Mouse (Mus musculus) MEL (cell line): ENCODE results near the gene Fdxr. TPM values are rescaled to one million over a fixed set of nuclear protein-coding genes. Genes with fewer than 3 reads are reported as not detected.

Experiments used
- DNase-seq: peaks from one replicate; pipeline ENCODE4 v3.0.0; 2011; ENCODE audit warnings: low read depth, low spot score
- H3K27ac ChIP-seq: 2 replicates; pipeline ENCODE4 v1.5.1; 2012; ENCODE audit warnings: low read depth, mild to moderate bottlenecking, control low read depth, low read length, moderate library complexity; ENCODE audit not compliant: control insufficient read depth
- H3K27me3 ChIP-seq, 2 experiments: fragments of 150-350 bp in 1 of 2; sonication (generic) in 1 of 2; 2 replicates each; pipeline ENCODE4 v1.6.1; 2012; ENCODE audit warnings: low read length in 2 of 2, mild to moderate bottlenecking in 2 of 2, improper control_type of control experiment in 1 of 2, moderate library complexity in 1 of 2; ENCODE audit not compliant: insufficient read depth in 2 of 2, control insufficient read depth in 1 of 2
- H3K36me3 ChIP-seq, 2 experiments: 2 replicates each; pipeline ENCODE4 v1.6.1; 2012 to 2014; ENCODE audit warnings: low read length in 2 of 2, improper control_type of control experiment in 1 of 2, inconsistent platforms in 1 of 2, mild to moderate bottlenecking in 1 of 2; ENCODE audit not compliant: insufficient read depth in 2 of 2, control insufficient read depth in 1 of 2
- H3K4me1 ChIP-seq, 2 experiments: fragments of 150-350 bp in 1 of 2; sonication (generic) in 1 of 2; 2 replicates each; pipeline ENCODE4 v1.6.1; 2012; ENCODE audit warnings: low read length in 2 of 2, improper control_type of control experiment in 1 of 2, mild to moderate bottlenecking in 1 of 2; ENCODE audit not compliant: insufficient read depth in 2 of 2, control insufficient read depth in 1 of 2
- H3K4me3 ChIP-seq, 2 experiments: fragments of 150-350 bp in 1 of 2; sonication (generic) in 1 of 2; 2 replicates each; pipeline ENCODE4 v1.5.1; 2012; ENCODE audit warnings: low read depth in 2 of 2, low read length in 2 of 2, mild to moderate bottlenecking in 2 of 2, moderate library complexity in 2 of 2, control low read depth in 1 of 2, improper control_type of control experiment in 1 of 2; ENCODE audit not compliant: control insufficient read depth in 1 of 2, insufficient read depth in 1 of 2
- H3K79me2 ChIP-seq: 2 replicates; pipeline ENCODE4 v1.6.1; 2012; ENCODE audit warnings: mild to moderate bottlenecking, low read length, moderate library complexity; ENCODE audit not compliant: control insufficient read depth, poor library complexity, insufficient read depth
- H3K9ac ChIP-seq: 2 replicates; pipeline ENCODE4 v1.6.1; 2012; ENCODE audit warnings: low read depth, mild to moderate bottlenecking, control low read depth, low read length, moderate library complexity; ENCODE audit not compliant: control insufficient read depth, poor library complexity, severe bottlenecking
- H3K9me3 ChIP-seq: fragments of 150-350 bp; sonication (generic); replicated peaks from 2 replicates; pipeline ENCODE4 v1.6.1; 2012; ENCODE audit warnings: mild to moderate bottlenecking, low read length, improper control_type of control experiment, moderate library complexity; ENCODE audit not compliant: insufficient read depth
- BHLHE40 ChIP-seq: IDR thresholded peaks from 2 replicates; pipeline ENCODE4 v1.6.1; 2012; ENCODE audit warnings: low read depth, mild to moderate bottlenecking, inconsistent platforms, low read length, improper control_type of control experiment, borderline replicate concordance
- CHD1 ChIP-seq: IDR thresholded peaks from 2 replicates; pipeline ENCODE4 v1.6.1; 2012; ENCODE audit warnings: low read depth, mild to moderate bottlenecking, inconsistent platforms, low read length, improper control_type of control experiment
- E2F4 ChIP-seq: IDR thresholded peaks from 2 replicates; pipeline ENCODE4 v1.6.1; 2011; ENCODE audit warnings: low read depth, low read length, improper control_type of control experiment, borderline replicate concordance
- ELF1 ChIP-seq: IDR thresholded peaks from 2 replicates; pipeline ENCODE4 v1.6.1; 2014; ENCODE audit warnings: low read depth, mild to moderate bottlenecking, inconsistent platforms, low read length, improper control_type of control experiment, moderate library complexity
- GABPA ChIP-seq: IDR thresholded peaks from 2 replicates; pipeline ENCODE4 v1.6.1; 2012; ENCODE audit warnings: low read depth, mild to moderate bottlenecking, inconsistent platforms, low read length, improper control_type of control experiment, moderate library complexity
- GATA1 ChIP-seq: IDR thresholded peaks from 2 replicates; pipeline ENCODE4 v1.6.1; 2011; ENCODE audit warnings: low read depth, low read length, improper control_type of control experiment
- HCFC1 ChIP-seq: IDR thresholded peaks from 2 replicates; pipeline ENCODE4 v1.6.1; 2012; ENCODE audit warnings: low read depth, mild to moderate bottlenecking, inconsistent platforms, low read length, improper control_type of control experiment, moderate library complexity
- JUND ChIP-seq: IDR thresholded peaks from 2 replicates; pipeline ENCODE4 v1.6.1; 2011; ENCODE audit warnings: low read depth, mild to moderate bottlenecking, improper control_type of control experiment, low read length
- KAT2A ChIP-seq: conservative IDR thresholded peaks from 2 replicates; pipeline ENCODE4 v1.6.1; 2012; ENCODE audit warnings: low read depth, low read length, improper control_type of control experiment, inconsistent platforms
- MAFK ChIP-seq: IDR thresholded peaks from 2 replicates; pipeline ENCODE4 v1.6.1; 2011; ENCODE audit warnings: low read depth, mild to moderate bottlenecking, low read length, improper control_type of control experiment, borderline replicate concordance
- MAX ChIP-seq: IDR thresholded peaks from 2 replicates; pipeline ENCODE4 v1.6.1; 2011; ENCODE audit warnings: low read length, improper control_type of control experiment
- MAZ ChIP-seq: IDR thresholded peaks from 2 replicates; pipeline ENCODE4 v1.6.1; 2012; ENCODE audit warnings: low read depth, mild to moderate bottlenecking, inconsistent platforms, low read length, improper control_type of control experiment
- MEF2A ChIP-seq: IDR thresholded peaks from 2 replicates; pipeline ENCODE4 v1.6.1; 2014; ENCODE audit warnings: low read depth, mild to moderate bottlenecking, inconsistent platforms, low read length, improper control_type of control experiment; ENCODE audit not compliant: poor library complexity, insufficient replicate concordance, severe bottlenecking; ENCODE audit errors: extremely low read depth
- MXI1 ChIP-seq: IDR thresholded peaks from 2 replicates; pipeline ENCODE4 v1.6.1; 2011; ENCODE audit warnings: mild to moderate bottlenecking, low read depth, low read length, improper control_type of control experiment
- MYB ChIP-seq: IDR thresholded peaks from 2 replicates; pipeline ENCODE4 v1.6.1; 2011; ENCODE audit warnings: mild to moderate bottlenecking, low read depth, low read length, improper control_type of control experiment
- MYC ChIP-seq: IDR thresholded peaks from 2 replicates; pipeline ENCODE4 v1.6.1; 2011; ENCODE audit warnings: low read depth, mild to moderate bottlenecking, low read length, improper control_type of control experiment, moderate library complexity
- NRF1 ChIP-seq: IDR thresholded peaks from 2 replicates; pipeline ENCODE4 v1.6.1; 2014; ENCODE audit warnings: low read depth, mild to moderate bottlenecking, inconsistent platforms, low read length, improper control_type of control experiment, moderate library complexity; ENCODE audit not compliant: poor library complexity, insufficient read depth, severe bottlenecking
- POLR2A ChIP-seq, 2 experiments: IDR thresholded peaks; 2 replicates each; pipeline ENCODE4 v1.6.1; 2011 to 2012; ENCODE audit warnings: low read length in 2 of 2, mild to moderate bottlenecking in 2 of 2, control low read depth in 1 of 2, improper control_type of control experiment in 1 of 2, low read depth in 1 of 2, moderate library complexity in 1 of 2; ENCODE audit not compliant: control insufficient read depth in 1 of 2, insufficient read depth in 1 of 2, poor library complexity in 1 of 2
- POLR2AphosphoS2 ChIP-seq: IDR thresholded peaks from 2 replicates; pipeline ENCODE4 v1.6.1; 2011; ENCODE audit warnings: low read length, improper control_type of control experiment
- POLR2AphosphoS5 ChIP-seq: IDR thresholded peaks from 2 replicates; pipeline ENCODE4 v1.6.1; 2012; ENCODE audit warnings: low read depth, borderline replicate concordance, mild to moderate bottlenecking, inconsistent platforms, low read length, moderate library complexity, mixed read lengths
- RCOR1 ChIP-seq: IDR thresholded peaks from 2 replicates; pipeline ENCODE4 v1.6.1; 2012; ENCODE audit warnings: low read depth, mild to moderate bottlenecking, inconsistent platforms, low read length, improper control_type of control experiment
- SIN3A ChIP-seq: IDR thresholded peaks from 2 replicates; pipeline ENCODE4 v1.6.1; 2012; ENCODE audit warnings: low read length, improper control_type of control experiment, inconsistent platforms
- SMC3 ChIP-seq: IDR thresholded peaks from 2 replicates; pipeline ENCODE4 v1.6.1; 2011; ENCODE audit warnings: low read depth, low read length, improper control_type of control experiment
- TAL1 ChIP-seq: IDR thresholded peaks from 2 replicates; pipeline ENCODE4 v1.6.1; 2012; ENCODE audit warnings: mild to moderate bottlenecking, inconsistent platforms, low read length, moderate library complexity, mixed read lengths
- TBP ChIP-seq: IDR thresholded peaks from 2 replicates; pipeline ENCODE4 v1.8.0; 2011; ENCODE audit warnings: low read depth, low read length, improper control_type of control experiment
- TCF12 ChIP-seq: IDR thresholded peaks from 2 replicates; pipeline ENCODE4 v1.6.1; 2014; ENCODE audit warnings: low read depth, mild to moderate bottlenecking, inconsistent platforms, low read length, improper control_type of control experiment, moderate library complexity
- USF1 ChIP-seq: IDR thresholded peaks from 2 replicates; pipeline ENCODE4 v1.6.1; 2014; ENCODE audit warnings: low read depth, mild to moderate bottlenecking, inconsistent platforms, low read length, improper control_type of control experiment, moderate library complexity
- ZKSCAN1 ChIP-seq: IDR thresholded peaks from 2 replicates; pipeline ENCODE4 v1.6.1; 2012; ENCODE audit warnings: low read depth, mild to moderate bottlenecking, inconsistent platforms, low read length, improper control_type of control experiment, moderate library complexity
- ZNF384 ChIP-seq: IDR thresholded peaks from 2 replicates; pipeline ENCODE4 v1.6.1; 2012; ENCODE audit warnings: low read depth, mild to moderate bottlenecking, inconsistent platforms, low read length, improper control_type of control experiment
- polyA plus RNA-seq, 2 experiments: library from polyadenylated mRNA; stranded (reverse) in 1 of 2; unstranded in 1 of 2; fragments of >175 nt in 1 of 2; fragments of >200 nt in 1 of 2; gene quantifications; 2 replicates each; pipeline versions ENCODE4 v1.2.1 to v1.2.4; 2012; ENCODE audit warnings: low replicate concordance in 2 of 2, low read depth in 1 of 2; ENCODE audit not compliant: insufficient read length in 2 of 2, insufficient read depth in 1 of 2, missing spikeins in 1 of 2
- total RNA-seq: library from RNA; depleted of rRNA; stranded (reverse); fragments of 300-350 nt; gene quantifications from 2 replicates; pipeline ENCODE4 v1.2.3, GENCODE M21; 2012

Gene Fdxr
- total and polyA plus RNA-seq, 3 experiments: 32.7 to 37.7 TPM; not detected in 1

GRCm38 (mm10) chr11:115295939-115296338 is 19.1 kb upstream of the Fdxr start:
- no peaks in the 10 kb centered on the region; a peak in 1 of 4 replicates for H3K4me1 ChIP-seq
- no peak overlapping the region for H3K4me3 ChIP-seq
- H3K9ac ChIP-seq: no peak overlapping the region
- H3K36me3 ChIP-seq: no peaks in the 10 kb centered on the region
- no peaks in the 10 kb centered on the region for H3K79me2 ChIP-seq
- H3K9me3 ChIP-seq: no peaks in the 10 kb centered on the region
- TF ChIP-seq MEF2A: no peak
- TF ChIP-seq GATA1: no peak
- no peak for TF ChIP-seq SMC3
- TF ChIP-seq NRF1: no peak
- no peak for TF ChIP-seq TAL1
- no peak for TF ChIP-seq MYB
- no peak for TF ChIP-seq MXI1
- TF ChIP-seq MYC: no peak
- TF ChIP-seq E2F4: no peak
- no peak for TF ChIP-seq CHD1
- TF ChIP-seq MAFK: no peak
- TF ChIP-seq POLR2AphosphoS2: no peak
- TF ChIP-seq RCOR1: no peak
- no peak for TF ChIP-seq KAT2A
- TF ChIP-seq USF1: no peak
- H3K27me3 ChIP-seq: no peaks in the 10 kb centered on the region
- H3K27ac ChIP-seq: no peak overlapping the region
- no peak for DNase-seq

- DNase-seq: no peak
Observed at GRCm38 (mm10) chr11:115292631-115293375, 16.0 kb upstream of the Fdxr start.

More at GRCm38 (mm10) chr11:115292631-115293375, 16.0 kb upstream of the Fdxr start:
- H3K27me3 ChIP-seq: no peaks in the 10 kb centered on the region
- TF ChIP-seq MAZ (no peak), HCFC1 (no peak), MYB (no peak), TBP (no peak), POLR2A (IDR thresholded peaks at IDR 0.05; ENCODE audit: control insufficient read depth in 1 of 2, insufficient read depth in 1 of 2, low read depth in 1 of 2, low read length in 2 of 2, poor library complexity in 1 of 2) (no peak), JUND (no peak), ELF1 (no peak), BHLHE40 (no peak), ZKSCAN1 (no peak), USF1 (no peak), TCF12 (no peak), SIN3A (no peak), TAL1 (no peak), CHD1 (no peak), MAX (no peak), MYC (no peak), POLR2AphosphoS5 (no peak), GABPA (no peak), ZNF384 (no peak), NRF1 (no peak)
- no peak overlapping the region for H3K9ac ChIP-seq
- H3K79me2 ChIP-seq: no peaks in the 10 kb centered on the region
- H3K4me3 ChIP-seq: no peak overlapping the region
- no peaks in the 10 kb centered on the region for H3K4me1 ChIP-seq
- H3K9me3 ChIP-seq: no peaks in the 10 kb centered on the region
- H3K36me3 ChIP-seq: no peaks in the 10 kb centered on the region
- no peak overlapping the region for H3K27ac ChIP-seq
